Mouse (Mus musculus) limb, embryonic 15.5 days (tissue): ENCODE results near the gene Syndig1. TPM values are rescaled to one million over a fixed set of nuclear protein-coding genes. Genes with fewer than 3 reads are reported as not detected.

Experiments
- polyA plus RNA-seq: library from polyadenylated mRNA; unstranded; fragments of >200 nt; fragmentation: Nextera tagmentation; extraction: Ambion mirVana; gene quantifications from 2 replicates; pipeline ENCODE4 v1.2.1, GENCODE M21; 2015

Syndig1 gene
- polyA plus RNA-seq, 1 experiment from 2014 or later = 5.9 TPM

Other genes starting within 250 kb of the Syndig1 start
- gene C530025M09Rik, start 2.0 kb downstream of the Syndig1 start, polyA plus RNA-seq = not detected in 2 replicates